In genomic region chr16:45937381-45937780, GRCm38 (mm10) we compare ENCODE assay signal across 19 mouse cellular contexts. TPM values are rescaled to one million over a fixed set of nuclear protein-coding genes. Genes with fewer than 3 reads are reported as not detected.
DNase-seq lines count a peak whose midpoint lies in the region; ATAC-seq and TF ChIP-seq lines count a peak whose summit lies in the region.
"Had no signal": no experiment of that assay in that cellular context is flagged by ENCODE, and none has a peak within 500 bp of the region (broad histone marks: within the 10 kb centered on the region; RNA-seq: fewer than 3 reads in every experiment).

No protein-coding gene starts in this region.

- no peaks in the 10 kb centered on the region for H3K9me3 ChIP-seq in forebrain, embryonic 11.5 days (ENCODE audit: control insufficient read depth, low read length)
- no peaks in the 10 kb centered on the region for H3K9me3 ChIP-seq in forebrain, embryonic 13.5 days (replicated peaks)
- H3K9me3 ChIP-seq: hindbrain, embryonic 10.5 days; intestine, embryonic 15.5 days had no signal

- WGBS in forebrain, embryonic 11.5 days, result 69% methylated on average over 2 of the region's 2 CpGs
- 75% methylated on average over 2 of the region's 2 CpGs for WGBS in forebrain, embryonic 13.5 days

- peaks cover 5% of the 10 kb centered on the region for H3K4me1 ChIP-seq in forebrain, embryonic 11.5 days (replicated peaks; ENCODE audit: control insufficient read depth, insufficient read depth, low read length)
- peaks cover 14% of the 10 kb centered on the region; the same call in 1 of the 2 replicates for H3K4me1 ChIP-seq in forebrain, embryonic 13.5 days

- H3K79me2 ChIP-seq in myocyte (ENCODE audit: control insufficient read depth, insufficient read depth), result no peaks in the 10 kb centered on the region

- H3K27ac ChIP-seq in forebrain, embryonic 11.5 days (ENCODE audit: low read depth, low read length), result peak overlapping the region; percentile 74; the same call in 1 of the 2 replicates
- H3K27ac ChIP-seq in forebrain, embryonic 13.5 days, result no peak overlapping the region
- H3K27ac ChIP-seq: hindbrain, embryonic 10.5 days; hindbrain, embryonic 14.5 days; intestine, embryonic 15.5 days had no signal

- no peak for TF ChIP-seq POLR2A in myocyte (IDR thresholded peaks at IDR 0.05; ENCODE audit: insufficient read length, low read depth)

- no peak overlapping the region for H3K4me3 ChIP-seq in forebrain, embryonic 11.5 days (ENCODE audit: low read depth, low read length)
- no peak overlapping the region for H3K4me3 ChIP-seq in forebrain, embryonic 13.5 days
- H3K4me3 ChIP-seq in myocyte, result no peak overlapping the region
- H3K4me3 ChIP-seq: erythroblast, embryonic 14.5 days; heart, embryonic 12.5 days; hindbrain, embryonic 10.5 days; intestine, embryonic 15.5 days had no signal

- H3K36me3 ChIP-seq in forebrain, embryonic 11.5 days (ENCODE audit: control insufficient read depth, insufficient read depth, low read length), result no peaks in the 10 kb centered on the region
- no peaks in the 10 kb centered on the region for H3K36me3 ChIP-seq in forebrain, embryonic 13.5 days (ENCODE audit: poor library complexity, severe bottlenecking)
- no peaks in the 10 kb centered on the region for H3K36me3 ChIP-seq in myocyte (ENCODE audit: control insufficient read depth, insufficient read depth)
- H3K36me3 ChIP-seq: G1E; heart, embryonic 12.5 days; hindbrain, embryonic 10.5 days; intestine, embryonic 15.5 days had no signal

- no peak overlapping the region for H3K4me2 ChIP-seq in forebrain, embryonic 11.5 days (ENCODE audit: low read depth, low read length, severe bottlenecking)
- no peak overlapping the region for H3K4me2 ChIP-seq in forebrain, embryonic 13.5 days
- H3K4me2 ChIP-seq in myocyte (ENCODE audit: low read depth), result peak overlapping the region; percentile 39
- H3K4me2 ChIP-seq: heart, embryonic 12.5 days; hindbrain, embryonic 14.5 days; intestine, embryonic 15.5 days had no signal

- no peak for ATAC-seq in forebrain, embryonic 11.5 days (replicated peaks; ENCODE audit: low FRiP score)
- no peak for ATAC-seq in forebrain, embryonic 13.5 days
- ATAC-seq: CD4-positive, CD25-positive, alpha-beta regulatory T cell, adult 4 months had no signal

- no peak overlapping the region for H3K9ac ChIP-seq in forebrain, embryonic 11.5 days (ENCODE audit: low read length)
- no peak overlapping the region for H3K9ac ChIP-seq in forebrain, embryonic 13.5 days
- H3K9ac ChIP-seq: heart, embryonic 12.5 days; hindbrain, embryonic 14.5 days; intestine, embryonic 15.5 days had no signal

- no peak for DNase-seq in forebrain, embryonic 11.5 days (ENCODE audit: low spot score)
- DNase-seq in 3134 (ENCODE audit: extremely low read depth, insufficient read length, low spot score), result peak; percentile 9
- peak; percentile 55 for DNase-seq in NIH3T3 (ENCODE audit: low read depth)
- DNase-seq in lung, postnatal 10 days, result no peak
- DNase-seq: adrenal gland, postnatal 10 days; B cell, adult 2 months; cerebellum, adult 11 months; cerebellum, adult 8-10 months; cerebellum, postnatal 14 days; gastrocnemius, postnatal 14 days had no signal

- H3K27me3 ChIP-seq in forebrain, embryonic 11.5 days (ENCODE audit: control insufficient read depth, insufficient read depth, low read length), result no peaks in the 10 kb centered on the region
- no peaks in the 10 kb centered on the region for H3K27me3 ChIP-seq in forebrain, embryonic 13.5 days
- H3K27me3 ChIP-seq in myocyte (ENCODE audit: control insufficient read depth, insufficient read depth, insufficient read length), result no peaks in the 10 kb centered on the region
- H3K27me3 ChIP-seq: heart, embryonic 12.5 days; intestine, embryonic 15.5 days had no signal

- no peak overlapping the region for H3ac ChIP-seq in myocyte (ENCODE audit: control insufficient read depth, insufficient read length)

TF ChIP-seq in myocyte, 11 proteins besides CTCF, POLR2A, EP300 and RAD21:
- TF ChIP-seq MYOD1 (IDR thresholded peaks at IDR 0.05; ENCODE audit: control insufficient read depth in 1 of 3, insufficient read length in 2 of 3, low read depth in 2 of 3) (no peak), MAX (IDR thresholded peaks at IDR 0.05; ENCODE audit: low read depth) (no peak), REST (IDR thresholded peaks at IDR 0.05; ENCODE audit: insufficient read depth, insufficient read length) (no peak), MYOG (IDR thresholded peaks at IDR 0.05; ENCODE audit: control insufficient read depth in 1 of 3, insufficient read depth in 1 of 3, insufficient read length in 2 of 3, low read depth in 2 of 3) (no peak), CEBPB (IDR thresholded peaks at IDR 0.05; ENCODE audit: insufficient read depth, poor library complexity, severe bottlenecking) (no peak), E2F4 (IDR thresholded peaks at IDR 0.05; ENCODE audit: insufficient read depth) (no peak), POLR2AphosphoS2 (IDR thresholded peaks at IDR 0.05; ENCODE audit: insufficient read length, low read depth) (no peak), TCF3 (IDR thresholded peaks at IDR 0.05; ENCODE audit: insufficient read length, low read depth) (no peak), USF1 (IDR thresholded peaks at IDR 0.05; ENCODE audit: low read depth) (no peak), TCF12 (IDR thresholded peaks at IDR 0.05; ENCODE audit: insufficient read depth, poor library complexity, severe bottlenecking) (no peak), SRF (IDR thresholded peaks at IDR 0.05; ENCODE audit: control insufficient read depth, insufficient read length, low read depth) (no peak)

RNA-seq across cellular contexts. Expression of gene Phldb2, which starts 16.0 kb away (rescaled TPM):
- 29.0 and 31.5 TPM in 2 replicates for polyA plus RNA-seq in forebrain, embryonic 11.5 days (2014; fragmentation: Nextera tagmentation; extraction: Ambion mirVana)
- polyA plus RNA-seq in forebrain, embryonic 13.5 days (2015; fragmentation: Nextera tagmentation; extraction: Ambion mirVana), result 11.3 and 13.2 TPM in 2 replicates
- polyA plus RNA-seq in myocyte (2012; fragmentation: generic; extraction: Trizol), result 25.7 TPM
- polyA plus RNA-seq: G1E had no signal

Comparison
In these comparisons a context has a peak if more than half of its experiments do, and no peak if none do; other contexts are left out.
1. DNase-seq: peak in 3134 (single experiment) and NIH3T3 (single experiment); none in forebrain, embryonic 11.5 days (single experiment) and lung, postnatal 10 days (single experiment).